Mouse (Mus musculus) megakaryocyte, embryonic 14.5 days (primary cell): ENCODE data around the gene Wdtc1. TPM values are rescaled to one million over a fixed set of nuclear protein-coding genes. Genes with fewer than 3 reads are reported as not detected.

Experiments used
- H3K27me3 ChIP-seq: replicated peaks from 2 replicates; pipeline ENCODE3; 2012; ENCODE audit warnings: inconsistent platforms
- H3K36me3 ChIP-seq: replicated peaks from 2 replicates; pipeline ENCODE3; 2012; ENCODE audit warnings: low read length, inconsistent platforms, mixed read lengths
- H3K4me1 ChIP-seq: 2 replicates; pipeline ENCODE4 v1.6.1; 2012; ENCODE audit warnings: inconsistent platforms
- H3K4me3 ChIP-seq: replicated peaks from 2 replicates; pipeline ENCODE3; 2012; ENCODE audit warnings: moderate library complexity, mild to moderate bottlenecking, inconsistent platforms
- H3K9me3 ChIP-seq: 2 replicates; pipeline ENCODE4 v1.6.1; 2012; ENCODE audit warnings: inconsistent platforms
- FLI1 ChIP-seq: IDR thresholded peaks from 2 replicates; pipeline ENCODE4 v1.6.1; 2012; ENCODE audit warnings: low read length, inconsistent platforms, mixed read lengths
- GATA1 ChIP-seq: IDR thresholded peaks from 3 replicates; pipeline ENCODE4 v1.6.1; 2012; ENCODE audit warnings: mixed read lengths, low read length, inconsistent platforms, borderline replicate concordance
- polyA plus RNA-seq: library from polyadenylated mRNA; stranded (reverse); fragments of >175 nt; gene quantifications from 2 replicates; pipeline ENCODE4 v1.2.3, GENCODE M21; 2012; ENCODE audit warnings: low replicate concordance; ENCODE audit not compliant: insufficient read depth

Gene Wdtc1
- polyA plus RNA-seq, 1 experiment: 85.7 TPM

- TF ChIP-seq FLI1 (no peak), GATA1 (no peak)
- H3K27me3 ChIP-seq: no peaks in the 10 kb centered on the region
- peaks cover 86% of the 10 kb centered on the region for H3K4me1 ChIP-seq
- no peaks in the 10 kb centered on the region for H3K9me3 ChIP-seq
- peak overlapping the region; percentile 83 for H3K4me3 ChIP-seq
- peaks cover 60% of the 10 kb centered on the region for H3K36me3 ChIP-seq
Observed at GRCm38 (mm10) chr4:133391185-133392040, 38.1 kb upstream of the Wdtc1 start.

- Histone ChIP-seq H3K36me3 (peaks cover 60% of the 10 kb centered on the region), H3K9me3 (no peaks in the 10 kb centered on the region), H3K4me3 (peak overlapping the region; percentile 83), H3K27me3 (no peaks in the 10 kb centered on the region), H3K4me1 (peaks cover 84% of the 10 kb centered on the region)
- TF ChIP-seq GATA1 (no peak), FLI1 (no peak)
Observed at GRCm38 (mm10) chr4:133390585-133390984, 37.3 kb upstream of the Wdtc1 start.

GRCm38 (mm10) chr4:133390042-133390441 is 36.8 kb upstream of the Wdtc1 start:
- Histone ChIP-seq H3K36me3 (peaks cover 60% of the 10 kb centered on the region), H3K4me3 (peak overlapping the region; percentile 81), H3K9me3 (no peaks in the 10 kb centered on the region), H3K4me1 (peaks cover 83% of the 10 kb centered on the region), H3K27me3 (no peaks in the 10 kb centered on the region)
- TF ChIP-seq FLI1 (no peak), GATA1 (no peak)

GRCm38 (mm10) chr4:133388781-133389552 is 35.7 kb upstream of the Wdtc1 start:
- no peak for TF ChIP-seq FLI1
- no peak for TF ChIP-seq GATA1
- Histone ChIP-seq H3K4me1 (peaks cover 81% of the 10 kb centered on the region), H3K36me3 (peaks cover 65% of the 10 kb centered on the region), H3K4me3 (peak overlapping the region; percentile 46), H3K9me3 (no peaks in the 10 kb centered on the region), H3K27me3 (no peaks in the 10 kb centered on the region)

- H3K4me3 ChIP-seq: no peak overlapping the region
- H3K27me3 ChIP-seq: no peaks in the 10 kb centered on the region
- H3K36me3 ChIP-seq: peaks cover 73% of the 10 kb centered on the region
- no peak for TF ChIP-seq GATA1
- TF ChIP-seq FLI1: no peak
- no peaks in the 10 kb centered on the region for H3K9me3 ChIP-seq
- H3K4me1 ChIP-seq: peaks cover 68% of the 10 kb centered on the region
Observed at GRCm38 (mm10) chr4:133387053-133387452, 33.8 kb upstream of the Wdtc1 start.

- peaks cover 65% of the 10 kb centered on the region for H3K4me1 ChIP-seq
- H3K4me3 ChIP-seq: no peak overlapping the region
- H3K27me3 ChIP-seq: no peaks in the 10 kb centered on the region
- no peaks in the 10 kb centered on the region for H3K9me3 ChIP-seq
- no peak for TF ChIP-seq GATA1
- TF ChIP-seq FLI1: no peak
- peaks cover 70% of the 10 kb centered on the region for H3K36me3 ChIP-seq
Observed at GRCm38 (mm10) chr4:133386061-133386797, 32.9 kb upstream of the Wdtc1 start.

- H3K9me3 ChIP-seq: no peaks in the 10 kb centered on the region
- H3K4me3 ChIP-seq: peak overlapping the region; percentile 25
- no peaks in the 10 kb centered on the region for H3K27me3 ChIP-seq
- peaks cover 67% of the 10 kb centered on the region for H3K36me3 ChIP-seq
- no peak for TF ChIP-seq FLI1
- no peak for TF ChIP-seq GATA1
- peaks cover 74% of the 10 kb centered on the region for H3K4me1 ChIP-seq
Observed at GRCm38 (mm10) chr4:133381141-133381540, 27.9 kb upstream of the Wdtc1 start.

GRCm38 (mm10) chr4:133380532-133380931 is 27.3 kb upstream of the Wdtc1 start:
- Histone ChIP-seq H3K27me3 (no peaks in the 10 kb centered on the region), H3K4me1 (peaks cover 74% of the 10 kb centered on the region), H3K9me3 (no peaks in the 10 kb centered on the region), H3K36me3 (peaks cover 67% of the 10 kb centered on the region), H3K4me3 (peak overlapping the region; percentile 9)
- TF ChIP-seq FLI1: no peak
- no peak for TF ChIP-seq GATA1

GRCm38 (mm10) chr4:133379861-133380260 is 26.6 kb upstream of the Wdtc1 start:
- peak overlapping the region; percentile 70 for H3K4me3 ChIP-seq
- H3K4me1 ChIP-seq: peaks cover 75% of the 10 kb centered on the region
- TF ChIP-seq GATA1 (no peak), FLI1 (no peak)
- H3K36me3 ChIP-seq: peaks cover 67% of the 10 kb centered on the region
- no peaks in the 10 kb centered on the region for H3K27me3 ChIP-seq
- H3K9me3 ChIP-seq: no peaks in the 10 kb centered on the region
